Mouse (Mus musculus): Measurements from ENCODE around the gene Gm16253. TPM values are rescaled to one million over a fixed set of nuclear protein-coding genes. Genes with fewer than 3 reads are reported as not detected.
A peak's percentile ranks its signal among the peaks of the same experiment; 100 is the strongest.

Gene Gm16253
- total and polyA plus RNA-seq, 3 experiments, result 1.4 TPM; not detected in 2

DNA sequence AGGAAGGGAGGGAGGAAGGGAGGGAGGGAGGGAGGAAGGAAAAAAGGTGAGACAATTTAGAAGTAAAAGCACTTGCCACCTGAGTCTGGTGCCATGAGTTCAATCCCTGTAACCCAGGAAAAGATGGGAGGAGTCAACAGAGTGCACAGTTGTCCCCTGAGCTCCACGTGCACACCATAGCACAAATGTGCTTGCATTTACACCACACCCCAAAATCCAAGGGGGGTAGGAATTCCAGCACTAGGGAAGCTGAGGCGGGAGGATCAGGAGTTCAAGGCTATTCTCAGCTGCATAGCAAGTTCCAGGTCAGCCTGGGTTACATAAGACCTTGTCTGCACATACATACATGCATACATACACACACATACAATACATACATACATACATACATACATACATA lies 5.4 kb upstream of the Gm16253 start:
- Histone ChIP-seq H3K4me1 (ENCODE audit: control insufficient read depth in 1 of 2, insufficient read depth in 2 of 2, low read length in 2 of 2) (peaks cover 7 to 22% of the 10 kb centered on the region in 2 experiments), H3K9me3 (replicated peaks; ENCODE audit: insufficient read depth, low read length) (no peaks in the 10 kb centered on the region), H3K27me3 (ENCODE audit: control insufficient read depth in 1 of 2, insufficient read depth in 2 of 2, low read length in 2 of 2) (no peaks in the 10 kb centered on the region), H3K79me2 (ENCODE audit: control insufficient read depth, insufficient read depth, low read length, poor library complexity) (peaks cover under 1% of the 10 kb centered on the region; the same call in 1 of the 2 replicates), H3K27ac (ENCODE audit: control insufficient read depth, low read depth, low read length) (no peak overlapping the region), H3K36me3 (ENCODE audit: control insufficient read depth in 1 of 2, insufficient read depth in 2 of 2, low read length in 2 of 2) (peaks cover 0 to 11% of the 10 kb centered on the region in 2 experiments; a peak in 2 of 4 replicates), H3K4me3 (ENCODE audit: control insufficient read depth in 1 of 2, insufficient read depth in 1 of 2, low read depth in 2 of 2, low read length in 2 of 2) (no peak overlapping the region), H3K9ac (ENCODE audit: control insufficient read depth, low read depth, low read length, poor library complexity, severe bottlenecking) (no peak overlapping the region)
- TF ChIP-seq ETS1 (IDR thresholded peaks at IDR 0.05; ENCODE audit: low read depth, low read length) (no peak), POLR2AphosphoS5 (IDR thresholded peaks at IDR 0.05; ENCODE audit: borderline replicate concordance, low read depth, low read length) (no peak), ZC3H11A (IDR thresholded peaks at IDR 0.05; ENCODE audit: low read depth, low read length) (no peak), NRF1 (IDR thresholded peaks at IDR 0.05; ENCODE audit: insufficient read depth, low read depth, low read length, poor library complexity, severe bottlenecking) (no peak), TCF12 (IDR thresholded peaks at IDR 0.05; ENCODE audit: low read depth, low read length) (no peak), TAL1 (IDR thresholded peaks at IDR 0.05; ENCODE audit: low read length) (no peak), USF1 (IDR thresholded peaks at IDR 0.05; ENCODE audit: low read depth, low read length) (no peak), ZNF384 (IDR thresholded peaks at IDR 0.05; ENCODE audit: low read depth, low read length) (no peak), TBP (IDR thresholded peaks at IDR 0.05; ENCODE audit: low read depth, low read length) (no peak), MAFK (IDR thresholded peaks at IDR 0.05; ENCODE audit: borderline replicate concordance, low read depth, low read length) (no peak), JUND (IDR thresholded peaks at IDR 0.05; ENCODE audit: low read depth, low read length) (no peak), EP300 (IDR thresholded peaks at IDR 0.05; ENCODE audit: low read depth in 1 of 2, low read length in 2 of 2) (no peak), MAX (IDR thresholded peaks at IDR 0.05; ENCODE audit: low read length) (no peak), GABPA (IDR thresholded peaks at IDR 0.05; ENCODE audit: low read depth, low read length) (no peak)
- no peak for DNase-seq (ENCODE audit: low read depth, low spot score)

DNA sequence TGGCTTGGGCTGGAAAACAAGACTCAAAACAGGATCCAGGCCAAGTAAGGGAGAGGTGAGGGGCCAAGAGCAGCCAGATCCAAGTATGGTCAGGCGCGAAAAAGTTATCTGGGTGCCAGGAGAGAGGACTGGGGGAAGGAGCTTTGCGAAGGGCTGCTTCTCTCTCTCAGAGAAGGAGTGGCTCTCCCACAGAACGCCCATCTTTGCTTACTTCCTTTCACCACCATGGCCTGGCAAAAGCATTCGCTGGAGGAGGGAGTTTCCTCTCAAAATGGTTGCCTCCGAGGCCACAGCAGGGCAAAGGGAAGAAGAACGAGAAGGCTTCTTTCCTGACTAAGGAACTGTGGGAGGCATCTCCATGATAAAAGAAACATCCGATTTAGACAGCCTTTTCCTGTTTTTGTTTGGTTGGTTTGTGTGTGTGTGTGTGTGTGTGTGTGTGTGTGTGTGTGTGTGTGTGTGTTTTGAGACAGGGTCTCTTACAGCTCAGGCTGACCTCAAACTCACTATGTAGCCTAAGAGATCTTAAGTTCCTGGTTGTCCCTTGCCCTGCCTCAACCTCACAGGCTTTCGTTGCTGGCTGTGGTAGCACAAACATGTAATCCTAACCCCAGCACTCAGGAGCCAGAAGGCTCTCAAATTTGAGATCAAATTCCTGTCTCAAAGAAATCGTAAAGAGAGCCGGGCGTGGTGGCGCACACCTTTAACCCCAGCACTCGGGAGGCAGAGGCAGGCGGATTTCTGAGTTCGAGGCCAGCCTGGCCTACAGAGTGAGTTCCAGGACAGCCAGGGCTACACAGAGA lies 4.7 kb upstream of the Gm16253 start:
- peak; percentile 68 for DNase-seq (ENCODE audit: low read depth, low spot score)
- Histone ChIP-seq H3K79me2 (ENCODE audit: control insufficient read depth, insufficient read depth, low read length, poor library complexity) (peaks cover 3% of the 10 kb centered on the region; the same call in 1 of the 2 replicates), H3K27me3 (ENCODE audit: control insufficient read depth in 1 of 2, insufficient read depth in 2 of 2, low read length in 2 of 2) (no peaks in the 10 kb centered on the region), H3K36me3 (ENCODE audit: control insufficient read depth in 1 of 2, insufficient read depth in 2 of 2, low read length in 2 of 2) (peaks cover 0 to 13% of the 10 kb centered on the region in 2 experiments; a peak in 2 of 4 replicates), H3K4me1 (ENCODE audit: control insufficient read depth in 1 of 2, insufficient read depth in 2 of 2, low read length in 2 of 2) (peaks cover 9 to 24% of the 10 kb centered on the region in 2 experiments), H3K9me3 (replicated peaks; ENCODE audit: insufficient read depth, low read length) (no peaks in the 10 kb centered on the region), H3K4me3 (ENCODE audit: control insufficient read depth in 1 of 2, insufficient read depth in 1 of 2, low read depth in 2 of 2, low read length in 2 of 2) (peak overlapping the region; percentile 0 to 1; a peak in 3 of 4 replicates), H3K9ac (ENCODE audit: control insufficient read depth, low read depth, low read length, poor library complexity, severe bottlenecking) (peak overlapping the region; percentile 47), H3K27ac (ENCODE audit: control insufficient read depth, low read depth, low read length) (peak overlapping the region; percentile 46)
- TF ChIP-seq CHD2 (IDR thresholded peaks at IDR 0.05; ENCODE audit: low read length) (no peak), ZKSCAN1 (IDR thresholded peaks at IDR 0.05; ENCODE audit: low read depth, low read length) (no peak), GABPA (IDR thresholded peaks at IDR 0.05; ENCODE audit: low read depth, low read length) (no peak), CHD1 (IDR thresholded peaks at IDR 0.05; ENCODE audit: low read depth, low read length) (no peak), KAT2A (conservative IDR thresholded peaks at IDR 0.05; ENCODE audit: low read depth, low read length) (no peak), MYC (IDR thresholded peaks at IDR 0.05; ENCODE audit: low read depth, low read length) (no peak), RAD21 (IDR thresholded peaks at IDR 0.05; ENCODE audit: low read depth, low read length) (no peak), MAZ (IDR thresholded peaks at IDR 0.05; ENCODE audit: low read depth, low read length) (no peak), MAFK (IDR thresholded peaks at IDR 0.05; ENCODE audit: borderline replicate concordance, low read depth, low read length) (no peak), RCOR1 (IDR thresholded peaks at IDR 0.05; ENCODE audit: low read depth, low read length) (no peak), ZNF384 (IDR thresholded peaks at IDR 0.05; ENCODE audit: low read depth, low read length) (no peak), POLR2AphosphoS5 (IDR thresholded peaks at IDR 0.05; ENCODE audit: borderline replicate concordance, low read depth, low read length) (no peak), BHLHE40 (IDR thresholded peaks at IDR 0.05; ENCODE audit: borderline replicate concordance, low read depth, low read length) (no peak), MYB (IDR thresholded peaks at IDR 0.05; ENCODE audit: low read depth, low read length) (no peak), ELF1 (IDR thresholded peaks at IDR 0.05; ENCODE audit: low read depth, low read length) (peak; percentile 37; the same call in 1 of the 2 replicates), SMC3 (IDR thresholded peaks at IDR 0.05; ENCODE audit: low read depth, low read length) (no peak), CTCF (IDR thresholded peaks at IDR 0.05 in 2 of 3, conservative IDR thresholded peaks at IDR 0.05 in 1 of 3; ENCODE audit: control insufficient read depth in 1 of 3, insufficient read depth in 1 of 3, low read depth in 2 of 3, low read length in 3 of 3, poor library complexity in 1 of 3, severe bottlenecking in 1 of 3) (no peak), MAX (IDR thresholded peaks at IDR 0.05; ENCODE audit: low read length) (no peak), MEF2A (IDR thresholded peaks at IDR 0.05; ENCODE audit: extremely low read depth, insufficient replicate concordance, low read depth, low read length, poor library complexity, severe bottlenecking) (no peak), JUND (IDR thresholded peaks at IDR 0.05; ENCODE audit: low read depth, low read length) (no peak), TCF12 (IDR thresholded peaks at IDR 0.05; ENCODE audit: low read depth, low read length) (no peak), EP300 (IDR thresholded peaks at IDR 0.05; ENCODE audit: low read depth in 1 of 2, low read length in 2 of 2) (no peak)

Measured in MEL (cell line).